Mouse (Mus musculus) intestine, embryonic 16.5 days (tissue): ENCODE data around the gene Zfp961. TPM values are rescaled to one million over a fixed set of nuclear protein-coding genes. Genes with fewer than 3 reads are reported as not detected.
"Not testable (repeated sequence)": the region's sequence is repeated elsewhere in the genome, so short reads cannot be mapped to it uniquely, and the experiment has no call there.

Source experiments
- ATAC-seq: fragments of 200-750 bp; cut with Nextera tagmentation; 2 replicates; pipeline ENCODE4 v1.8.0; 2017; ENCODE audit warnings: moderate TSS enrichment, moderate library complexity
- H3K27ac ChIP-seq: fragments of 300-500 bp; sonication (generic); 2 replicates; pipeline ENCODE4 v1.5.1; 2014; ENCODE audit warnings: mild to moderate bottlenecking, low read length
- H3K27me3 ChIP-seq: fragments of 300-500 bp; sonication (generic); replicated peaks from 2 replicates; pipeline ENCODE4 v1.6.1; 2014; ENCODE audit warnings: low read length, control low read depth, mixed read lengths; ENCODE audit not compliant: control insufficient read depth, insufficient read depth
- H3K36me3 ChIP-seq: fragments of 300-500 bp; sonication (generic); 2 replicates; pipeline ENCODE4 v1.6.1; 2014; ENCODE audit warnings: low read length, control low read depth; ENCODE audit not compliant: control insufficient read depth, insufficient read depth
- H3K4me1 ChIP-seq: fragments of 300-500 bp; sonication (generic); 2 replicates; pipeline ENCODE4 v1.6.1; 2014; ENCODE audit warnings: low read length, control low read depth, mixed read lengths; ENCODE audit not compliant: control insufficient read depth, insufficient read depth
- H3K4me2 ChIP-seq: fragments of 300-500 bp; sonication (generic); 2 replicates; pipeline ENCODE4 v1.6.1; 2014; ENCODE audit warnings: low read depth, low read length, control low read depth
- H3K4me3 ChIP-seq: fragments of 300-500 bp; sonication (generic); 2 replicates; pipeline ENCODE4 v1.5.1; 2014; ENCODE audit warnings: mild to moderate bottlenecking, low read length
- H3K9ac ChIP-seq: fragments of 300-500 bp; sonication (generic); 2 replicates; pipeline ENCODE4 v1.6.1; 2014; ENCODE audit warnings: low read depth, low read length
- H3K9me3 ChIP-seq: fragments of 300-500 bp; sonication (generic); 2 replicates; pipeline ENCODE4 v1.6.1; 2016; ENCODE audit warnings: low read length, control low read depth; ENCODE audit not compliant: control insufficient read depth
- WGBS: fragments of 180-500 bp; shearing (Covaris S2); extraction: QIAGEN DNeasy Blood & Tissue Kit; methylation state at CpG from one replicate; pipeline ENCODE4 v1.1.7; 2014; 5-methylcytosine and 5-hydroxymethylcytosine counted together
- polyA plus RNA-seq: library from polyadenylated mRNA; unstranded; fragments of >200 nt; fragmentation: Nextera tagmentation; extraction: Ambion mirVana; gene quantifications from 2 replicates; pipeline ENCODE4 v1.2.1, GENCODE M21; 2015

Gene Zfp961
- 24.9 and 25.0 TPM in 2 replicates for polyA plus RNA-seq

- peak; percentile 100 for ATAC-seq
Observed at GRCm38 (mm10) chr8:71950482-71951221, at the start of gene Zfp961. Zfp961 (plus strand) TSS chr8:71951038.

GRCm38 (mm10) chr8:71903084-71903483 is 47.8 kb upstream of the Zfp961 start:
- not testable (repeated sequence) for H3K9me3 ChIP-seq, H3K36me3 ChIP-seq, H3K27ac ChIP-seq, H3K27me3 ChIP-seq, H3K4me2 ChIP-seq, H3K4me3 ChIP-seq, H3K9ac ChIP-seq, H3K4me1 ChIP-seq, ATAC-seq
- 58% methylated on average over 1 of the region's 1 CpGs for WGBS

More at GRCm38 (mm10) chr8:71950482-71951221, at the start of gene Zfp961:
- Histone ChIP-seq H3K27ac (peak within 1 kb of the TSS; percentile 81), H3K4me3 (peak within 1 kb of the TSS; percentile 78), H3K4me1 (peaks cover 12% of the 10 kb centered on the region; the same call in 1 of the 2 replicates), H3K27me3 (no peaks in the 10 kb centered on the region), H3K36me3 (peaks cover 2% of the 10 kb centered on the region; the same call in 1 of the 2 replicates), H3K9me3 (peaks cover 6% of the 10 kb centered on the region; the same call in 1 of the 2 replicates), H3K9ac (peak within 1 kb of the TSS; percentile 90), H3K4me2 (peak within 1 kb of the TSS; percentile 70)
- WGBS, result 3% methylated on average over 34 of the region's 34 CpGs

- no peaks in the 10 kb centered on the region for H3K9me3 ChIP-seq
- no peak for ATAC-seq
Observed at GRCm38 (mm10) chr8:71906809-71907208, 44.0 kb upstream of the Zfp961 start.

GRCm38 (mm10) chr8:71907798-71908257 is 43.0 kb upstream of the Zfp961 start:
- Histone ChIP-seq H3K4me1 (no peaks in the 10 kb centered on the region), H3K4me3 (peak overlapping the region; percentile 71), H3K27me3 (no peaks in the 10 kb centered on the region), H3K9me3 (no peaks in the 10 kb centered on the region), H3K4me2 (peak overlapping the region; percentile 51), H3K36me3 (no peaks in the 10 kb centered on the region), H3K9ac (no peak overlapping the region), H3K27ac (0 out of 2 replicates have a peak overlapping the region, but pooled peaks have one; percentile 96)
- 97% methylated on average over 5 of the region's 5 CpGs for WGBS
- ATAC-seq, result no peak

More at GRCm38 (mm10) chr8:71906809-71907208, 44.0 kb upstream of the Zfp961 start:
- no peak overlapping the region for H3K9ac ChIP-seq
- WGBS, result 90% methylated on average over 1 of the region's 1 CpGs
- H3K36me3 ChIP-seq, result no peaks in the 10 kb centered on the region
- H3K4me1 ChIP-seq, result no peaks in the 10 kb centered on the region
- H3K27ac ChIP-seq, result no peak overlapping the region
- no peak overlapping the region for H3K4me3 ChIP-seq
- no peak overlapping the region for H3K4me2 ChIP-seq
- H3K27me3 ChIP-seq, result no peaks in the 10 kb centered on the region

GRCm38 (mm10) chr8:71908309-71909261 is 42.3 kb upstream of the Zfp961 start, which contains the start of the genes Zfp882 and Zfp617:
Zfp882 (plus strand) TSS chr8:71908608.
Zfp617 (plus strand) TSS chr8:71908635.
- no peaks in the 10 kb centered on the region for H3K36me3 ChIP-seq
- ATAC-seq, result peak; percentile 98
- H3K9me3 ChIP-seq, result no peaks in the 10 kb centered on the region
- peak within 1 kb of the TSS; percentile 71 for H3K4me3 ChIP-seq
- H3K27me3 ChIP-seq, result no peaks in the 10 kb centered on the region
- 6% methylated on average over 47 of the region's 47 CpGs for WGBS
- peak within 1 kb of the TSS; percentile 96 for H3K27ac ChIP-seq
- no peaks in the 10 kb centered on the region for H3K4me1 ChIP-seq
- peak within 1 kb of the TSS; percentile 96 for H3K9ac ChIP-seq
- H3K4me2 ChIP-seq, result peak within 1 kb of the TSS; percentile 51

- no peak overlapping the region for H3K27ac ChIP-seq
- ATAC-seq, result no peak
- peaks cover 3% of the 10 kb centered on the region; the same call in 1 of the 2 replicates for H3K36me3 ChIP-seq
- H3K4me2 ChIP-seq, result no peak overlapping the region
- no peak overlapping the region for H3K9ac ChIP-seq
- no peak overlapping the region for H3K4me3 ChIP-seq
- H3K9me3 ChIP-seq, result no peaks in the 10 kb centered on the region
- no peaks in the 10 kb centered on the region for H3K4me1 ChIP-seq
- WGBS, result 88% methylated on average over 2 of the region's 2 CpGs
- no peaks in the 10 kb centered on the region for H3K27me3 ChIP-seq
Observed at GRCm38 (mm10) chr8:71912286-71912685, 38.6 kb upstream of the Zfp961 start.

- peaks cover 8% of the 10 kb centered on the region for H3K4me1 ChIP-seq
- WGBS, result under 1% methylated on average over 56 of the region's 57 CpGs
- peak overlapping the region; percentile 61 for H3K4me2 ChIP-seq
Observed at GRCm38 (mm10) chr8:71922567-71923401, 28.1 kb upstream of the Zfp961 start.

GRCm38 (mm10) chr8:71925791-71926190 is 25.0 kb upstream of the Zfp961 start:
- Histone ChIP-seq H3K4me1 (peaks cover 8% of the 10 kb centered on the region), H3K27me3 (no peaks in the 10 kb centered on the region), H3K9ac (no peak overlapping the region), H3K9me3 (no peaks in the 10 kb centered on the region), H3K36me3 (peaks cover 16% of the 10 kb centered on the region), H3K4me2 (no peak overlapping the region), H3K4me3 (no peak overlapping the region), H3K27ac (no peak overlapping the region)
- 95% methylated on average over 5 of the region's 5 CpGs for WGBS
- no peak for ATAC-seq

More at GRCm38 (mm10) chr8:71922567-71923401, 28.1 kb upstream of the Zfp961 start:
- Histone ChIP-seq H3K9ac (peak overlapping the region; percentile 92), H3K4me3 (peak overlapping the region; percentile 67), H3K36me3 (no peaks in the 10 kb centered on the region), H3K9me3 (no peaks in the 10 kb centered on the region), H3K27ac (peak overlapping the region; percentile 99), H3K27me3 (no peaks in the 10 kb centered on the region)
- peak; percentile 100 for ATAC-seq
